Mouse (Mus musculus) G1E (cell line): ENCODE data around the gene Ccdc88c. TPM values are rescaled to one million over a fixed set of nuclear protein-coding genes. Genes with fewer than 3 reads are reported as not detected.
A peak's percentile ranks its signal among the peaks of the same experiment; 100 is the strongest.

ENCODE experiments used
- ATAC-seq: 2 replicates; pipeline ENCODE4 v1.8.0; 2016; ENCODE audit warnings: mild to moderate bottlenecking; ENCODE audit not compliant: insufficient number of reproducible peaks, poor library complexity, low FRiP score, severe bottlenecking; ENCODE audit errors: extremely low read depth
- DNase-seq: peaks from one replicate; pipeline ENCODE4 v3.0.0; 2012; ENCODE audit warnings: low spot score
- H3K27me3 ChIP-seq: 2 replicates; pipeline ENCODE4 v1.6.1; 2012; ENCODE audit warnings: mild to moderate bottlenecking, low read length, inconsistent platforms; ENCODE audit not compliant: insufficient read depth
- H3K36me3 ChIP-seq: replicated peaks from 2 replicates; pipeline ENCODE3; 2012; ENCODE audit warnings: mild to moderate bottlenecking, inconsistent platforms
- H3K4me1 ChIP-seq: 2 replicates; pipeline ENCODE4 v1.6.1; 2012; ENCODE audit warnings: low read depth, low read length, inconsistent platforms, mixed read lengths; ENCODE audit not compliant: insufficient read depth
- H3K4me3 ChIP-seq: 2 replicates; pipeline ENCODE4 v1.5.1; 2012; ENCODE audit warnings: low read depth, mild to moderate bottlenecking, inconsistent platforms, low read length, moderate library complexity, mixed read lengths
- H3K9me3 ChIP-seq: replicated peaks from 2 replicates; pipeline ENCODE4 v1.6.1; 2012; ENCODE audit warnings: inconsistent platforms
- CTCF ChIP-seq: IDR thresholded peaks from 2 replicates; pipeline ENCODE4 v1.5.1; 2012; ENCODE audit warnings: low read depth, low read length, inconsistent platforms, mixed read lengths
- GATA1 ChIP-seq: IDR thresholded peaks from 2 replicates; pipeline ENCODE4 v1.6.1; 2012; ENCODE audit warnings: borderline replicate concordance, low read length, inconsistent platforms, mixed read lengths
- GATA2 ChIP-seq: IDR thresholded peaks from 2 replicates; pipeline ENCODE4 v1.6.1; 2012; ENCODE audit warnings: low read depth, low read length, inconsistent platforms, borderline replicate concordance
- POLR2AphosphoS5 ChIP-seq: IDR thresholded peaks from 2 replicates; pipeline ENCODE4 v1.6.1; 2012; ENCODE audit warnings: low read depth, low read length, inconsistent platforms; ENCODE audit not compliant: insufficient replicate concordance
- TAL1 ChIP-seq: conservative IDR thresholded peaks from 2 replicates; pipeline ENCODE4 v1.6.1; 2012; ENCODE audit warnings: low read depth, low read length, inconsistent platforms, mixed read lengths
- polyA plus RNA-seq: library from polyadenylated mRNA; stranded (reverse); fragments of >175 nt; gene quantifications from 2 replicates; pipeline ENCODE4 v1.2.3, GENCODE M21; 2012
- total RNA-seq, 2 experiments: library from RNA; stranded (forward) in 1 of 2; stranded (reverse) in 1 of 2; fragments of 200-1000 nt in 1 of 2; fragments of >200 nt in 1 of 2; fragmentation: Nextera tagmentation in 1 of 2; gene quantifications; 2 replicates each; pipeline ENCODE4 v1.2.3; 2014 to 2017

Ccdc88c gene
- total RNA-seq (2014; fragmentation: Nextera tagmentation) (8.1 and 22.7 TPM in 2 replicates), total RNA-seq (2017) (9.1 and 9.2 TPM in 2 replicates), polyA plus RNA-seq (31.0 and 32.8 TPM in 2 replicates)

GRCm38 (mm10) chr12:101028954-101029731 lies at the start of gene Ccdc88c:
Gene Ccdc88c (minus strand): TSS chr12:101029056.
- ATAC-seq, result peak; percentile 61
- H3K36me3 ChIP-seq, result peaks cover 28% of the 10 kb centered on the region
- H3K27me3 ChIP-seq, result peaks cover 6% of the 10 kb centered on the region; the same call in 1 of the 2 replicates
- H3K4me1 ChIP-seq, result peaks cover 50% of the 10 kb centered on the region
- TF ChIP-seq TAL1, result no peak
- peak; percentile 73 for TF ChIP-seq CTCF
- peak; percentile 93 for DNase-seq
- peak within 1 kb of the TSS; percentile 80 for H3K4me3 ChIP-seq
- H3K9me3 ChIP-seq, result no peaks in the 10 kb centered on the region

- Histone ChIP-seq H3K9me3 (no peaks in the 10 kb centered on the region), H3K36me3 (peaks cover 70% of the 10 kb centered on the region), H3K4me3 (no peak overlapping the region; the same call in 1 of the 2 replicates), H3K4me1 (peaks cover 57% of the 10 kb centered on the region), H3K27me3 (no peaks in the 10 kb centered on the region)
- TF ChIP-seq TAL1, result no peak
- TF ChIP-seq GATA1, result no peak
- TF ChIP-seq POLR2AphosphoS5, result no peak
- no peak for TF ChIP-seq CTCF
- TF ChIP-seq GATA2, result no peak
- ATAC-seq (no peak), DNase-seq (no peak)
Measured at GRCm38 (mm10) chr12:101077955-101078354, 49.1 kb upstream of the Ccdc88c start.

DNA sequence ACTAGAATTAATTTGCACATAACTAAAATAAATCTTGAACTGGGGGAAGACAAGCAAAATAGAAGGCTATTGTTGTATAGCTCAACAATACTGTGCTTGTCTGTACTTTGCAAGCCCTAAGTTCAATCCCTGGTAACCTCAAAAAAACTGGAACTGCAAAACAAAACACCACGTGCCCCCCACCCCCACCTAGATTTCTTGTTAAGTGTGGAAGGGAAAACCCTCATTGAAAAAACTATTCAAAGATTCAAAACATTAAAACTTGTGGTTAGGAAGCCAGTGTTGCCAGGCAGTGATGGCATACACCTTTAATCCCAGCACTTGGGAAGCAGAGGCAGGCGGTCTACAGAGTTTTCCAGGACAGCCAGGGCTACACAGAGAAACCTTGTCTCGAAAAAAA lies 46.6 kb upstream of the Ccdc88c start:
- Histone ChIP-seq H3K4me1 (peaks cover 66% of the 10 kb centered on the region), H3K27me3 (no peaks in the 10 kb centered on the region), H3K36me3 (peaks cover 76% of the 10 kb centered on the region), H3K4me3 (no peak overlapping the region), H3K9me3 (no peaks in the 10 kb centered on the region)
- no peak for DNase-seq
- TF ChIP-seq GATA1, result no peak
- no peak for TF ChIP-seq GATA2
- no peak for TF ChIP-seq POLR2AphosphoS5
- no peak for TF ChIP-seq TAL1
- no peak for TF ChIP-seq CTCF
- ATAC-seq, result no peak

GRCm38 (mm10) chr12:101074821-101075429 lies 46.1 kb upstream of the Ccdc88c start:
- Histone ChIP-seq H3K4me1 (peaks cover 65% of the 10 kb centered on the region), H3K9me3 (no peaks in the 10 kb centered on the region), H3K27me3 (no peaks in the 10 kb centered on the region), H3K4me3 (no peak overlapping the region), H3K36me3 (peaks cover 77% of the 10 kb centered on the region)
- ATAC-seq (no peak), DNase-seq (no peak)
- no peak for TF ChIP-seq CTCF
- TF ChIP-seq GATA1, result no peak
- no peak for TF ChIP-seq TAL1
- TF ChIP-seq GATA2, result no peak
- TF ChIP-seq POLR2AphosphoS5, result no peak

DNA sequence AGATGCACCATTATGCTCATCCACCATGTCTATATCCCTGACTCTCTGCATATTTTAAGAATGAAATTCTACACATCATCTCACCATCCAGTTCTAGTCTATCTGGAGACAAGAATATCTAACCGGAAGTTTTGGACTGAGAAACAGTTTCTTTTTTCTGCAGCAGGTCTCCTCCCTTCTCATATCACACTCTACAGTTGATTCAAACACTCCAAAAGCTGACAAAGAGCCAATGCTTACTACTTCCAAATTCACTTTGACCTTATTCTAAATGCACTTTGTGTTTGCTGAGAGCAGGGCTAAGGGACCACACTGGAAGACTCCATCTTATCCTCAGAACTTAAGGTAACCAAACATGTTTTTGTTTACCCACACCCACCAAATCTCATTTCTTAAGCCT lies 41.0 kb upstream of the Ccdc88c start:
- Histone ChIP-seq H3K9me3 (no peaks in the 10 kb centered on the region), H3K36me3 (peaks cover 76% of the 10 kb centered on the region), H3K4me3 (no peak overlapping the region), H3K4me1 (peaks cover 31% of the 10 kb centered on the region), H3K27me3 (no peaks in the 10 kb centered on the region)
- ATAC-seq, result no peak
- TF ChIP-seq GATA2, result no peak
- no peak for TF ChIP-seq TAL1
- no peak for TF ChIP-seq POLR2AphosphoS5
- no peak for TF ChIP-seq CTCF
- TF ChIP-seq GATA1, result no peak
- no peak for DNase-seq

DNA sequence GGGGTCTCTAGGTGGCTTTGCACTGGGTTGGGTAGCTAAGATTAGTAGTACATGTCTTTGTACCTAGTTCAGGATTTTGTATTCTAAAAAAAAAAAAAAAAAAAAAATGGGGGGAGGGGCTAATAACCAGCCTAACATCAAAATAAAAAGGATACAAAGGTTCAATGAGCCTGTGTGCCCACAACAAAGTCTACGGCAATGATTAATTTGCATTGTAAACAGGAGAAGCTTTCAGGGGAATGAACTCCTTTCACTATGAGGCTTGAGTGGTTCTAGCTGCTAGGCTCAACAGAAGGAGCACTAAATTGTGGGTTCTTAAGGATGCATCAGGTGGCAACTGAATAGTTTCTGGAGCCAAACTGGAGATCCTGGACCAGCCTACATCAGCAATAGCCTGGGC lies 37.5 kb upstream of the Ccdc88c start:
- DNase-seq, result no peak
- Histone ChIP-seq H3K4me1 (peaks cover 18% of the 10 kb centered on the region), H3K27me3 (no peaks in the 10 kb centered on the region), H3K9me3 (no peaks in the 10 kb centered on the region), H3K36me3 (peaks cover 81% of the 10 kb centered on the region), H3K4me3 (no peak overlapping the region)
- no peak for TF ChIP-seq GATA2
- TF ChIP-seq CTCF, result no peak
- no peak for TF ChIP-seq POLR2AphosphoS5
- TF ChIP-seq GATA1, result no peak
- TF ChIP-seq TAL1, result no peak
- no peak for ATAC-seq
